Mouse (Mus musculus) kidney, embryonic 14.5 days (tissue): ENCODE measurements around the gene Cdkn2b. TPM values are rescaled to one million over a fixed set of nuclear protein-coding genes. Genes with fewer than 3 reads are reported as not detected.

Source experiments
- ATAC-seq: fragments of 200-750 bp; cut with Nextera tagmentation; 2 replicates; pipeline ENCODE4 v1.8.0; 2017; ENCODE audit warnings: moderate number of reproducible peaks, mild to moderate bottlenecking, moderate TSS enrichment, moderate library complexity; ENCODE audit not compliant: low FRiP score, low TSS enrichment
- H3K27ac ChIP-seq: fragments of 300-500 bp; sonication (generic); 2 replicates; pipeline ENCODE4 v1.5.1; 2014; ENCODE audit warnings: low read depth, mild to moderate bottlenecking, low read length, moderate library complexity, mixed read lengths
- H3K27me3 ChIP-seq: fragments of 300-500 bp; sonication (generic); 2 replicates; pipeline ENCODE4 v1.6.1; 2014; ENCODE audit warnings: mild to moderate bottlenecking, low read length; ENCODE audit not compliant: control insufficient read depth, insufficient read depth
- H3K36me3 ChIP-seq: fragments of 300-500 bp; sonication (generic); 2 replicates; pipeline ENCODE4 v1.6.1; 2014; ENCODE audit warnings: low read length, mixed read lengths; ENCODE audit not compliant: control insufficient read depth, insufficient read depth
- H3K4me1 ChIP-seq: fragments of 300-500 bp; sonication (generic); 2 replicates; pipeline ENCODE4 v1.6.1; 2014; ENCODE audit warnings: low read length, mixed read lengths; ENCODE audit not compliant: control insufficient read depth, insufficient read depth
- H3K4me2 ChIP-seq: fragments of 300-500 bp; sonication (generic); replicated peaks from 2 replicates; pipeline ENCODE4 v1.6.1; 2014; ENCODE audit warnings: low read depth, mild to moderate bottlenecking, low read length
- H3K4me3 ChIP-seq: fragments of 300-500 bp; sonication (generic); 2 replicates; pipeline ENCODE4 v1.5.1; 2014; ENCODE audit warnings: mild to moderate bottlenecking, low read length
- H3K9ac ChIP-seq: fragments of 300-500 bp; sonication (generic); 2 replicates; pipeline ENCODE4 v1.6.1; 2014; ENCODE audit warnings: low read depth, mild to moderate bottlenecking, low read length, moderate library complexity
- H3K9me3 ChIP-seq: fragments of 300-500 bp; sonication (generic); 2 replicates; pipeline ENCODE4 v1.6.1; 2016; ENCODE audit warnings: low read length; ENCODE audit not compliant: control insufficient read depth
- WGBS: fragments of 180-500 bp; shearing (Covaris S2); extraction: QIAGEN DNeasy Blood & Tissue Kit; methylation state at CpG from one replicate; pipeline ENCODE4 v1.1.7; 2014; 5-methylcytosine and 5-hydroxymethylcytosine counted together
- polyA plus RNA-seq: library from polyadenylated mRNA; unstranded; fragments of >200 nt; fragmentation: Nextera tagmentation; extraction: Ambion mirVana; gene quantifications from 2 replicates; pipeline ENCODE4 v1.2.1, GENCODE M21; 2014

The Cdkn2b gene
- polyA plus RNA-seq, result 0.55 and 1.2 TPM in 2 replicates

DNA sequence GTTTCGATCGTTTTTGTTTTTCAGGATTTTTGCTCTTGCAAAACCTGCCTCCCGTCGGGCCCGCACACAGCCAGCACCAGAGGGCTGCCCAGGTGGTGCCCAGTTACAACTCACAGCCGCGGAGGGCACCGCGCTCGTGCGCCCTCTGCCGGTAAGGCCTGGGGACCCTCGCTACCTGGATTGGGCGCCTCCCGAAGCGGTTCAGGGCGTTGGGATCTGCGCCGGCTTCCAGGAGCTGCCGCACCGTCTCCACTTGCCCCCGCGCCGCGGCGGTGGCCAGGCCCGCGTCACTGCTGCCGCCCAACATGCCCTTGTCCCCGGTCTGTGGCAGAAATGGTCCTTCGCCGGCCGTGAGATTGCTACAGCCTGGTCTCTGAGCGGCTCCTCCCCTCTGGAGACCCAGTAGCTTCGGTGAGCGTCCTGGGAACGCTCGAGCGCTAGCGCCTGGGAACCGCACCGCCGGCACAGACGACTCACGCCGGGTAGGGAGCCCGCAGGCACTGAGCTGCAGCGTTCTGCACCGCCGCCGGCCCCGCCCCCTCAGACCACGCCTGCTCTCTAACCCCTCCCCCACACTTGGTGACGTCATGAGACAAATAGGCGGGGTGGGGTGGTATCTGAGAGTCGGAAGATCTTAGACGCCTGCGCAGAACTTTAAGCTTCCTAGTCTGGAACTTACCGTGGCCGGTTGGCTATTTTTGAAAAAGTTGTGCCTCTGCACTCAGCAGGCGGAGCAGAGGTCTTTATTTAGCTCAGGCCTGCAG lies at the start of gene Cdkn2b:
Gene Cdkn2b (minus strand): TSS at position 549 of the 764 bp plus-strand sequence.
- H3K9ac ChIP-seq, result peak within 1 kb of the TSS; percentile 12; the same call in 1 of the 2 replicates

DNA sequence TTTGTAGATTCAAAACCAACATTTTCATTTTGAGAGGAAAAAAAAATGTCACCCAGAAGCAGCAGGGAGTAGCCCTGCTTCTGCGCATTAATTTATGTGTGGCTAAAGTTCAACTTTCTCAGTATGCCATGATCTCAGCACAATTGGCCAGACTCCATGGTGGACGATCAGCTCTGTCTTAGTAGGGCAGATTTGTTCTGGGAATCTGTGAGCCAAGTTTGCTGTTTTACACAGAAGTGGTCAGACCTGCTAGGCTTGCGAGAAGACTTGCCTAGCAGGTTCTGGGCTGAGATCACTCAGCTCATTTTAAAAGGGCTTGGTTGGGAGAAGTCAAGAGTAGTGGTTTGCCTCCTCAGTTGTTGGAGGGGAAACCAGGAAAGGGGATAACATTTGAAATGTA lies 49.5 kb upstream of the Cdkn2b start:
- no peak overlapping the region for H3K9ac ChIP-seq
- no peak overlapping the region for H3K27ac ChIP-seq
- 61% methylated on average over 3 of the region's 3 CpGs for WGBS
- no peak overlapping the region for H3K4me2 ChIP-seq
- no peaks in the 10 kb centered on the region for H3K36me3 ChIP-seq
- no peaks in the 10 kb centered on the region for H3K9me3 ChIP-seq
- no peak overlapping the region for H3K4me3 ChIP-seq
- H3K27me3 ChIP-seq, result no peaks in the 10 kb centered on the region
- no peaks in the 10 kb centered on the region for H3K4me1 ChIP-seq
- no peak for ATAC-seq

More for the DNA sequence above, at the start of gene Cdkn2b:
- peak; percentile 93 for ATAC-seq
- H3K36me3 ChIP-seq, result no peaks in the 10 kb centered on the region
- 0 out of 2 replicates have a peak, but pooled peaks cover 6% of the 10 kb centered on the region for H3K4me1 ChIP-seq
- H3K4me3 ChIP-seq, result peak within 1 kb of the TSS; percentile 48
- peak within 1 kb of the TSS; percentile 88 for H3K4me2 ChIP-seq
- under 1% methylated on average over 61 of the region's 61 CpGs for WGBS
- no peaks in the 10 kb centered on the region for H3K9me3 ChIP-seq
- no peak within 1 kb of the TSS for H3K27ac ChIP-seq
- peaks cover 80% of the 10 kb centered on the region for H3K27me3 ChIP-seq

DNA sequence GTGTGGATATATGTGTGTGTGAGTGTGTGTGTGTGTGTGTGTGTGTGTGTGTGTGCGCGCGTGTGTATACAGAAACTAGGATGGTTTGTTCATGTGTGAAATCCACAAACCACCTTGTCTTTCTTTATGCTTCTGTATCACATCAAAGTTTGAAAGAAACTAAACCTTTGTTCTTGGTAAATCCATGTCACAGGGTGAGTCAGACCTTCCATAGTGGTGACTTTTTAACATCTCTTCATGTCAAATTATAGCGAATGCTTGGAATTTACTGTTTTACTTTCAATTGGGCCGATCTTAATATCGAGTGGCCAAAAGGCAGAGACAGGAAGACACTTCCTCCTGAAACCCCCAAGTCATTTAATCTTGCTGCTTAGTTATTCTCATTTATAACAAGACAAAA lies 48.7 kb upstream of the Cdkn2b start:
- H3K4me1 ChIP-seq, result no peaks in the 10 kb centered on the region
- no peak overlapping the region for H3K4me3 ChIP-seq
- H3K9me3 ChIP-seq, result no peaks in the 10 kb centered on the region
- no peaks in the 10 kb centered on the region for H3K27me3 ChIP-seq
- 87% methylated on average over 6 of the region's 6 CpGs for WGBS
- no peaks in the 10 kb centered on the region for H3K36me3 ChIP-seq
- H3K27ac ChIP-seq, result no peak overlapping the region
- no peak for ATAC-seq
- no peak overlapping the region for H3K4me2 ChIP-seq
- no peak overlapping the region for H3K9ac ChIP-seq

- Histone ChIP-seq H3K27ac (no peak overlapping the region), H3K9me3 (no peaks in the 10 kb centered on the region), H3K4me1 (no peaks in the 10 kb centered on the region), H3K27me3 (no peaks in the 10 kb centered on the region), H3K36me3 (no peaks in the 10 kb centered on the region), H3K9ac (no peak overlapping the region), H3K4me2 (no peak overlapping the region), H3K4me3 (no peak overlapping the region)
- ATAC-seq, result no peak
- 57% methylated on average over 9 of the region's 9 CpGs for WGBS
Measured at GRCm38 (mm10) chr4:89353935-89354334, 43.1 kb upstream of the Cdkn2b start.

DNA sequence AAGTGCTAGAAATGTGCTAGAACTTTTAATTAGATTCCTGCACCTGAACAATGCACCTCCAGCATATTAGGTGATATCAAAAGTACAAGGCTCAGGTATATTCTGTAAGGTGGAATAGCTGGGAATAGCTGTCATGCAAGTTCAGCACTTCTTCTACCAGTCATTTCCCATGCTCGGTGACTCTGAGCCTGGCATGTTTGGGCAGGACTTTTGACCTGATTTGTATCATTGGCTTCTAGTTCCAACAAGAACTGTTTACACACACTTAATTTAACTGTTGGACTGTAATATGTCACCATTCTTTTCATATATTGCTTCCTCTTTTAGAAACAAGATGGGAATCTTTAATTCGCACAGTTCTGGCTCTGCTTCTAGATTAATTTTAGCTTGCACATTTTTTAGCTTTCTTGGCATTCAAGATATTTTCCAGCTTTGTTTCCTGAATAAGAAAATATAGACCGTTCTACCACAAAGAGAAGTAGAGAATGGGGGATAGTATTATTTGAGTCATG lies 42.3 kb upstream of the Cdkn2b start:
- no peak overlapping the region for H3K9ac ChIP-seq
- 81% methylated on average over 3 of the region's 3 CpGs for WGBS
- no peaks in the 10 kb centered on the region for H3K27me3 ChIP-seq
- no peak overlapping the region for H3K4me3 ChIP-seq
- H3K4me1 ChIP-seq, result no peaks in the 10 kb centered on the region
- ATAC-seq, result no peak
- H3K4me2 ChIP-seq, result no peak overlapping the region
- H3K9me3 ChIP-seq, result no peaks in the 10 kb centered on the region
- H3K27ac ChIP-seq, result no peak overlapping the region
- no peaks in the 10 kb centered on the region for H3K36me3 ChIP-seq

DNA sequence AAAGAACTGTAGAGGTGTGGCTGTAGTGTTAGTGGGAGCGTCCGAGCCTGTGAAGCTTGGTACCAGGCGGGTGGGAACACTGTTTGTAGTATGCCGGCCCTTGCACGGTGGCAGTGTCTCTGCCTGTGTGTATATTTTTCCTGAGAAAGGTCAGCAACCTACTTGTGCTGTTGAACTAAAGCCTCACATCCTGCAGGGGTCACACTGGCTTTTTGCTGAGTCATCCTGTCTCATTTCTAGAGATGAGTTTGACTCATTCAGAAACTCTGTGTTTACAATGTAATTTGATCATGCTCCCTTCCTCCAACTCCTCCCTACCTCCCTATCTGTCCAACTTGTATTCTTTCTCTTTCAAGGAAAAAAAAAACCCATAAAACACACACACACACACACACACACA lies 40.6 kb upstream of the Cdkn2b start:
- 34% methylated on average over 5 of the region's 5 CpGs for WGBS
- no peak overlapping the region for H3K27ac ChIP-seq

DNA sequence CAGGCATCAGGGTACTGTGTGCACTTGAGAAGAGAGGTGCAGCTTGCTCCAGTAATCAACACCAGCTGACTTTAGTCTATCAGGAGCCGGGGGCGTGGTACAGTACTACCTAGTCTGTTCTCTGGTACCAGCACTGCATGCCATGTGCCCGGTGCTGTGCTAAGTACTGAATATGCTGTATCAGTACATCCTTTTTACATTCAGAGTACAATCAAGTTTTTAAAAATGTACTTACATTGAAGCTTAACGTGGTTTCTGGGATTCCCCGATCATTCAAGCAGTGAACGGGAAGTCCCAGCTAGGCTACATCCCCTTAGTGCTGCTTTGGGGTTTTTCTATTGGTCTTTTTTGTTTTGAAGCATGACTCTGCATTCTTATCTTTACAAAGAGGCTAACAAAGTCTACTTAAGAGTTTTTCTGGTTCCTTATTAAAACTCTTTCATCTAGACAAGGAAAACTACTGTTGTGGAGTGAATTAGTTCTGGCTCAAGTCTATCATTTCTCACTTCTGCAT lies 40.2 kb upstream of the Cdkn2b start:
- Histone ChIP-seq H3K4me1 (no peaks in the 10 kb centered on the region), H3K9ac (no peak overlapping the region), H3K9me3 (no peaks in the 10 kb centered on the region), H3K36me3 (no peaks in the 10 kb centered on the region), H3K4me2 (no peak overlapping the region), H3K4me3 (no peak overlapping the region), H3K27me3 (no peaks in the 10 kb centered on the region), H3K27ac (no peak overlapping the region)
- 73% methylated on average over 6 of the region's 6 CpGs for WGBS
- no peak for ATAC-seq

More for the DNA sequence above, 40.6 kb upstream of the Cdkn2b start:
- Histone ChIP-seq H3K4me2 (no peak overlapping the region), H3K4me1 (no peaks in the 10 kb centered on the region), H3K9me3 (no peaks in the 10 kb centered on the region), H3K9ac (no peak overlapping the region), H3K27me3 (no peaks in the 10 kb centered on the region), H3K36me3 (no peaks in the 10 kb centered on the region), H3K4me3 (no peak overlapping the region)
- 0 out of 2 replicates have a peak, but pooled peaks have one; percentile 12 for ATAC-seq

GRCm38 (mm10) chr4:89350391-89350790 lies 39.6 kb upstream of the Cdkn2b start:
- no peak overlapping the region for H3K9ac ChIP-seq
- WGBS, result 35% methylated on average over 9 of the region's 9 CpGs
- no peak overlapping the region for H3K27ac ChIP-seq
- no peaks in the 10 kb centered on the region for H3K4me1 ChIP-seq
- no peak overlapping the region for H3K4me2 ChIP-seq
- H3K9me3 ChIP-seq, result no peaks in the 10 kb centered on the region
- no peak for ATAC-seq
- H3K4me3 ChIP-seq, result no peak overlapping the region
- no peaks in the 10 kb centered on the region for H3K27me3 ChIP-seq
- no peaks in the 10 kb centered on the region for H3K36me3 ChIP-seq

- Histone ChIP-seq H3K36me3 (no peaks in the 10 kb centered on the region), H3K4me1 (no peaks in the 10 kb centered on the region), H3K4me2 (no peak overlapping the region), H3K9me3 (no peaks in the 10 kb centered on the region), H3K4me3 (no peak overlapping the region), H3K27ac (no peak overlapping the region), H3K27me3 (no peaks in the 10 kb centered on the region), H3K9ac (no peak overlapping the region)
- 63% methylated on average over 5 of the region's 5 CpGs for WGBS
- no peak for ATAC-seq
Measured at GRCm38 (mm10) chr4:89348842-89349241, 38.0 kb upstream of the Cdkn2b start.
